Mouse (Mus musculus) cerebellum, adult 11 months (tissue): ENCODE measurements around the gene Arhgap10.

Experiments
- DNase-seq: peaks from one replicate; pipeline ENCODE4 v3.0.0; 2022

Gene Arhgap10

GRCm38 (mm10) chr8:77267941-77268405 is 249.8 kb downstream of the Arhgap10 start:
- no peak for DNase-seq

GRCm38 (mm10) chr8:77262216-77263009 is 255.3 kb downstream of the Arhgap10 start:
- no peak for DNase-seq

- no peak for DNase-seq
Measured at GRCm38 (mm10) chr8:77261215-77261614, 256.5 kb downstream of the Arhgap10 start.

GRCm38 (mm10) chr8:77257085-77257451 is 260.7 kb downstream of the Arhgap10 start:
- no peak for DNase-seq

- no peak for DNase-seq
Measured at GRCm38 (mm10) chr8:77256450-77257084, 261.2 kb downstream of the Arhgap10 start.

GRCm38 (mm10) chr8:77254466-77254865 is 263.3 kb downstream of the Arhgap10 start:
- DNase-seq, result no peak

GRCm38 (mm10) chr8:77251134-77251533 is 266.6 kb downstream of the Arhgap10 start:
- no peak for DNase-seq

- no peak for DNase-seq
Measured at GRCm38 (mm10) chr8:77250094-77250493, 267.7 kb downstream of the Arhgap10 start.

- DNase-seq, result no peak
Measured at GRCm38 (mm10) chr8:77241381-77241780, 276.4 kb downstream of the Arhgap10 start.

GRCm38 (mm10) chr8:77239462-77239861 is 278.3 kb downstream of the Arhgap10 start:
- DNase-seq, result no peak

GRCm38 (mm10) chr8:77236701-77237100 is 281.1 kb downstream of the Arhgap10 start:
- DNase-seq, result no peak

GRCm38 (mm10) chr8:77232411-77232810 is 285.3 kb downstream of the Arhgap10 start:
- DNase-seq, result no peak

GRCm38 (mm10) chr8:77231834-77232233 is 285.9 kb downstream of the Arhgap10 start:
- no peak for DNase-seq

GRCm38 (mm10) chr8:77231211-77231610 is 286.5 kb downstream of the Arhgap10 start:
- no peak for DNase-seq

- no peak for DNase-seq
Measured at GRCm38 (mm10) chr8:77228688-77229087, 289.1 kb downstream of the Arhgap10 start.

- DNase-seq, result peak; percentile 50
Measured at GRCm38 (mm10) chr8:77227742-77228141, 290.0 kb downstream of the Arhgap10 start.

GRCm38 (mm10) chr8:77223123-77223522 is 294.6 kb downstream of the Arhgap10 start:
- DNase-seq, result no peak

GRCm38 (mm10) chr8:77215191-77215590 is 302.6 kb downstream of the Arhgap10 start:
- DNase-seq, result no peak

GRCm38 (mm10) chr8:77214665-77215064 is 303.1 kb downstream of the Arhgap10 start:
- no peak for DNase-seq

- no peak for DNase-seq
Measured at GRCm38 (mm10) chr8:77213893-77214464, 303.8 kb downstream of the Arhgap10 start.

GRCm38 (mm10) chr8:77209297-77209696 is 308.5 kb downstream of the Arhgap10 start:
- DNase-seq, result no peak
